Mouse (Mus musculus) megakaryocyte, embryonic 14.5 days (primary cell): ENCODE data around the gene Tuba3a. TPM values are rescaled to one million over a fixed set of nuclear protein-coding genes. Genes with fewer than 3 reads are reported as not detected.
A peak's percentile ranks its signal among the peaks of the same experiment; 100 is the strongest.

Experiments used
- H3K27me3 ChIP-seq: replicated peaks from 2 replicates; pipeline ENCODE3; 2012; ENCODE audit warnings: inconsistent platforms
- H3K36me3 ChIP-seq: replicated peaks from 2 replicates; pipeline ENCODE3; 2012; ENCODE audit warnings: low read length, inconsistent platforms, mixed read lengths
- H3K4me1 ChIP-seq: 2 replicates; pipeline ENCODE4 v1.6.1; 2012; ENCODE audit warnings: inconsistent platforms
- H3K4me3 ChIP-seq: replicated peaks from 2 replicates; pipeline ENCODE3; 2012; ENCODE audit warnings: moderate library complexity, mild to moderate bottlenecking, inconsistent platforms
- H3K9me3 ChIP-seq: 2 replicates; pipeline ENCODE4 v1.6.1; 2012; ENCODE audit warnings: inconsistent platforms
- FLI1 ChIP-seq: IDR thresholded peaks from 2 replicates; pipeline ENCODE4 v1.6.1; 2012; ENCODE audit warnings: low read length, inconsistent platforms, mixed read lengths
- GATA1 ChIP-seq: IDR thresholded peaks from 3 replicates; pipeline ENCODE4 v1.6.1; 2012; ENCODE audit warnings: mixed read lengths, low read length, inconsistent platforms, borderline replicate concordance
- polyA plus RNA-seq: library from polyadenylated mRNA; stranded (reverse); fragments of >175 nt; gene quantifications from 2 replicates; pipeline ENCODE4 v1.2.3, GENCODE M21; 2012; ENCODE audit warnings: low replicate concordance; ENCODE audit not compliant: insufficient read depth

Tuba3a gene
- polyA plus RNA-seq, 1 experiment = not detected

GRCm38 (mm10) chr6:125252711-125253110, 33.1 kb downstream of the Tuba3a start:
- Histone ChIP-seq H3K4me3 (peak overlapping the region; percentile 42), H3K4me1 (peaks cover 36% of the 10 kb centered on the region), H3K9me3 (peaks cover 22% of the 10 kb centered on the region), H3K36me3 (peaks cover 10% of the 10 kb centered on the region), H3K27me3 (no peaks in the 10 kb centered on the region)
- no peak for TF ChIP-seq FLI1
- TF ChIP-seq GATA1 = no peak

- peaks cover 22% of the 10 kb centered on the region for H3K9me3 ChIP-seq
- H3K36me3 ChIP-seq = peaks cover 10% of the 10 kb centered on the region
- no peak overlapping the region for H3K4me3 ChIP-seq
- TF ChIP-seq GATA1 (no peak), FLI1 (no peak)
- peaks cover 36% of the 10 kb centered on the region for H3K4me1 ChIP-seq
- H3K27me3 ChIP-seq = no peaks in the 10 kb centered on the region
Observed at GRCm38 (mm10) chr6:125252285-125252684, 33.6 kb downstream of the Tuba3a start.

- TF ChIP-seq FLI1 (no peak), GATA1 (no peak)
- Histone ChIP-seq H3K36me3 (peaks cover 33% of the 10 kb centered on the region), H3K9me3 (no peaks in the 10 kb centered on the region), H3K4me3 (peak overlapping the region; percentile 33), H3K4me1 (peaks cover 52% of the 10 kb centered on the region), H3K27me3 (no peaks in the 10 kb centered on the region)
Observed at GRCm38 (mm10) chr6:125244551-125244950, 41.3 kb downstream of the Tuba3a start.

GRCm38 (mm10) chr6:125241566-125241965, 44.3 kb downstream of the Tuba3a start:
- Histone ChIP-seq H3K4me3 (no peak overlapping the region), H3K36me3 (peaks cover 62% of the 10 kb centered on the region), H3K27me3 (no peaks in the 10 kb centered on the region), H3K4me1 (peaks cover 82% of the 10 kb centered on the region), H3K9me3 (0 out of 2 replicates have a peak, but pooled peaks cover 3% of the 10 kb centered on the region)
- TF ChIP-seq GATA1 = no peak
- TF ChIP-seq FLI1 = no peak

GRCm38 (mm10) chr6:125240617-125241016, 45.2 kb downstream of the Tuba3a start:
- Histone ChIP-seq H3K36me3 (peaks cover 72% of the 10 kb centered on the region), H3K4me3 (no peak overlapping the region), H3K27me3 (no peaks in the 10 kb centered on the region), H3K4me1 (peaks cover 87% of the 10 kb centered on the region), H3K9me3 (0 out of 2 replicates have a peak, but pooled peaks cover 3% of the 10 kb centered on the region)
- TF ChIP-seq GATA1 (no peak), FLI1 (no peak)

GRCm38 (mm10) chr6:125239547-125239946, 46.3 kb downstream of the Tuba3a start:
- no peaks in the 10 kb centered on the region for H3K27me3 ChIP-seq
- H3K4me3 ChIP-seq = no peak overlapping the region
- peaks cover 73% of the 10 kb centered on the region for H3K36me3 ChIP-seq
- H3K9me3 ChIP-seq = 0 out of 2 replicates have a peak, but pooled peaks cover 3% of the 10 kb centered on the region
- TF ChIP-seq FLI1 (no peak), GATA1 (no peak)
- peaks cover 87% of the 10 kb centered on the region for H3K4me1 ChIP-seq

- H3K4me1 ChIP-seq = peaks cover 87% of the 10 kb centered on the region
- no peak overlapping the region for H3K4me3 ChIP-seq
- H3K36me3 ChIP-seq = peaks cover 81% of the 10 kb centered on the region
- no peaks in the 10 kb centered on the region for H3K27me3 ChIP-seq
- 0 out of 2 replicates have a peak, but pooled peaks cover 3% of the 10 kb centered on the region for H3K9me3 ChIP-seq
- no peak for TF ChIP-seq GATA1
- TF ChIP-seq FLI1 = no peak
Observed at GRCm38 (mm10) chr6:125238396-125238795, 47.4 kb downstream of the Tuba3a start.

GRCm38 (mm10) chr6:125237421-125237820, 48.4 kb downstream of the Tuba3a start:
- H3K9me3 ChIP-seq = 0 out of 2 replicates have a peak, but pooled peaks cover 3% of the 10 kb centered on the region
- H3K4me3 ChIP-seq = no peak overlapping the region
- no peaks in the 10 kb centered on the region for H3K27me3 ChIP-seq
- peaks cover 87% of the 10 kb centered on the region for H3K4me1 ChIP-seq
- peaks cover 78% of the 10 kb centered on the region for H3K36me3 ChIP-seq
- TF ChIP-seq GATA1 (no peak), FLI1 (no peak)

- TF ChIP-seq FLI1 = no peak
- no peak for TF ChIP-seq GATA1
- H3K4me3 ChIP-seq = peak within 1 kb of the TSS; percentile 17
- peaks cover 88% of the 10 kb centered on the region for H3K4me1 ChIP-seq
- 0 out of 2 replicates have a peak, but pooled peaks cover 3% of the 10 kb centered on the region for H3K9me3 ChIP-seq
- no peaks in the 10 kb centered on the region for H3K27me3 ChIP-seq
- peaks cover 73% of the 10 kb centered on the region for H3K36me3 ChIP-seq
Observed at GRCm38 (mm10) chr6:125236782-125237181, 49.1 kb downstream of the Tuba3a start, which contains the start of gene Cd27. Gene Cd27, minus strand, starts transcription at chr6:125237010.

- Histone ChIP-seq H3K4me3 (peak overlapping the region; percentile 17), H3K9me3 (0 out of 2 replicates have a peak, but pooled peaks cover 3% of the 10 kb centered on the region), H3K27me3 (no peaks in the 10 kb centered on the region), H3K36me3 (peaks cover 68% of the 10 kb centered on the region), H3K4me1 (peaks cover 84% of the 10 kb centered on the region)
- no peak for TF ChIP-seq FLI1
- TF ChIP-seq GATA1 = no peak
Observed at GRCm38 (mm10) chr6:125236341-125236740, 49.5 kb downstream of the Tuba3a start.
